ENCODE assay signal across 17 mouse cellular contexts in genomic region chr6:97590230-97590629, GRCm38 (mm10). TPM values are rescaled to one million over a fixed set of nuclear protein-coding genes. Genes with fewer than 3 reads are reported as not detected.
DNase-seq lines count a peak whose midpoint lies in the region; ATAC-seq lines count a peak whose summit lies in the region.
"Had no signal": no experiment of that assay in that cellular context is flagged by ENCODE, and none has a peak within 500 bp of the region (broad histone marks: within the 10 kb centered on the region; RNA-seq: fewer than 3 reads in every experiment).

No protein-coding gene starts in this region.

- no peak for DNase-seq in forebrain, embryonic 11.5 days (ENCODE audit: low spot score)
- peak; percentile 22 for DNase-seq in R1 (ENCODE audit: low read depth, low spot score)
- no peak for DNase-seq in hindbrain, embryonic 10.5 days (ENCODE audit: low spot score)
- no peak for DNase-seq in frontal cortex, postnatal 14 days (ENCODE audit: low spot score in 2 of 2)
- DNase-seq: adrenal gland, postnatal 10 days; cerebellum, adult 18-20 months; gastrocnemius, postnatal 10 days; kidney, adult 9 months; layer of hippocampus, postnatal 36 days; lung, embryonic 14.5 days; midbrain, embryonic 14.5 days; thymus, postnatal 36 days had no signal

- no peaks in the 10 kb centered on the region for H3K36me3 ChIP-seq in forebrain, embryonic 11.5 days (ENCODE audit: control insufficient read depth, insufficient read depth, low read length)
- no peaks in the 10 kb centered on the region for H3K36me3 ChIP-seq in forebrain, embryonic 12.5 days (replicated peaks)
- H3K36me3 ChIP-seq in hindbrain, embryonic 10.5 days: 0 out of 2 replicates have a peak, but pooled peaks cover 9% of the 10 kb centered on the region
- no peaks in the 10 kb centered on the region for H3K36me3 ChIP-seq in neural tube, embryonic 13.5 days
- no peaks in the 10 kb centered on the region for H3K36me3 ChIP-seq in intestine, embryonic 15.5 days

- WGBS in forebrain, embryonic 11.5 days: 59% methylated on average over 5 of the region's 5 CpGs
- 51% methylated on average over 5 of the region's 5 CpGs for WGBS in forebrain, embryonic 12.5 days
- WGBS in hindbrain, embryonic 10.5 days: 73% methylated on average over 5 of the region's 5 CpGs
- 33% methylated on average over 5 of the region's 5 CpGs for WGBS in neural tube, embryonic 13.5 days
- WGBS in intestine, embryonic 15.5 days: 76% methylated on average over 5 of the region's 5 CpGs

- no peak overlapping the region for H3K4me3 ChIP-seq in forebrain, embryonic 11.5 days (ENCODE audit: low read depth, low read length)
- no peak overlapping the region for H3K4me3 ChIP-seq in forebrain, embryonic 12.5 days (replicated peaks)
- no peak overlapping the region for H3K4me3 ChIP-seq in hindbrain, embryonic 10.5 days
- H3K4me3 ChIP-seq in neural tube, embryonic 13.5 days: no peak overlapping the region
- no peak overlapping the region for H3K4me3 ChIP-seq in intestine, embryonic 15.5 days (replicated peaks)

- no peak overlapping the region for H3K27ac ChIP-seq in forebrain, embryonic 11.5 days (ENCODE audit: low read depth, low read length)
- no peak overlapping the region for H3K27ac ChIP-seq in forebrain, embryonic 12.5 days
- 0 out of 2 replicates have a peak overlapping the region, but pooled peaks have one; percentile 29 for H3K27ac ChIP-seq in hindbrain, embryonic 10.5 days
- peak overlapping the region; percentile 49 for H3K27ac ChIP-seq in neural tube, embryonic 13.5 days (replicated peaks)
- H3K27ac ChIP-seq in intestine, embryonic 15.5 days: no peak overlapping the region

- no peak overlapping the region for H3K9ac ChIP-seq in forebrain, embryonic 11.5 days (ENCODE audit: low read length)
- no peak overlapping the region for H3K9ac ChIP-seq in forebrain, embryonic 12.5 days
- no peak overlapping the region for H3K9ac ChIP-seq in neural tube, embryonic 13.5 days
- H3K9ac ChIP-seq in intestine, embryonic 15.5 days: no peak overlapping the region
- H3K9ac ChIP-seq: lung, embryonic 14.5 days had no signal

- no peak overlapping the region for H3K4me2 ChIP-seq in forebrain, embryonic 11.5 days (ENCODE audit: low read depth, low read length, severe bottlenecking)
- no peak overlapping the region for H3K4me2 ChIP-seq in forebrain, embryonic 12.5 days
- H3K4me2 ChIP-seq in neural tube, embryonic 13.5 days: no peak overlapping the region
- no peak overlapping the region for H3K4me2 ChIP-seq in intestine, embryonic 15.5 days (replicated peaks)
- H3K4me2 ChIP-seq: liver, embryonic 11.5 days; lung, embryonic 14.5 days had no signal

- H3K27me3 ChIP-seq in forebrain, embryonic 11.5 days (ENCODE audit: control insufficient read depth, insufficient read depth, low read length): no peaks in the 10 kb centered on the region
- no peaks in the 10 kb centered on the region for H3K27me3 ChIP-seq in forebrain, embryonic 12.5 days
- no peaks in the 10 kb centered on the region for H3K27me3 ChIP-seq in hindbrain, embryonic 10.5 days (ENCODE audit: insufficient read depth, poor library complexity, severe bottlenecking)
- no peaks in the 10 kb centered on the region for H3K27me3 ChIP-seq in neural tube, embryonic 13.5 days
- no peaks in the 10 kb centered on the region for H3K27me3 ChIP-seq in intestine, embryonic 15.5 days (replicated peaks)
- H3K27me3 ChIP-seq: CH12.LX had no signal

- peak; percentile 61; the same call in 1 of the 2 replicates for ATAC-seq in forebrain, embryonic 11.5 days (replicated peaks; ENCODE audit: low FRiP score)
- no peak for ATAC-seq in forebrain, embryonic 12.5 days (ENCODE audit: low FRiP score)
- ATAC-seq in neural tube, embryonic 13.5 days (ENCODE audit: low read depth): peak; percentile 51; the same call in 1 of the 2 replicates
- ATAC-seq in intestine, embryonic 15.5 days: no peak

- H3K4me1 ChIP-seq in forebrain, embryonic 11.5 days (replicated peaks; ENCODE audit: control insufficient read depth, insufficient read depth, low read length): no peaks in the 10 kb centered on the region
- peaks cover 21% of the 10 kb centered on the region for H3K4me1 ChIP-seq in forebrain, embryonic 12.5 days
- H3K4me1 ChIP-seq in hindbrain, embryonic 10.5 days (replicated peaks): peaks cover 36% of the 10 kb centered on the region
- peaks cover 50% of the 10 kb centered on the region for H3K4me1 ChIP-seq in neural tube, embryonic 13.5 days (replicated peaks)
- no peaks in the 10 kb centered on the region for H3K4me1 ChIP-seq in intestine, embryonic 15.5 days (replicated peaks)

- H3K9me3 ChIP-seq in forebrain, embryonic 11.5 days (ENCODE audit: control insufficient read depth, low read length): no peaks in the 10 kb centered on the region
- no peaks in the 10 kb centered on the region for H3K9me3 ChIP-seq in forebrain, embryonic 12.5 days
- no peaks in the 10 kb centered on the region for H3K9me3 ChIP-seq in hindbrain, embryonic 10.5 days
- no peaks in the 10 kb centered on the region for H3K9me3 ChIP-seq in neural tube, embryonic 13.5 days
- H3K9me3 ChIP-seq in intestine, embryonic 15.5 days: no peaks in the 10 kb centered on the region

RNA-seq across cellular contexts. Expression of gene Frmd4b, which starts 27.1 kb away (rescaled TPM):
- polyA plus RNA-seq in forebrain, embryonic 11.5 days (2014; fragmentation: Nextera tagmentation; extraction: Ambion mirVana): 35.7 and 38.6 TPM in 2 replicates
- 39.4 and 44.6 TPM in 2 replicates for polyA plus RNA-seq in forebrain, embryonic 12.5 days (2016; fragmentation: Nextera tagmentation; extraction: Ambion mirVana)
- 30.6 and 41.9 TPM in 2 replicates for polyA plus RNA-seq in hindbrain, embryonic 10.5 days (2016; fragmentation: Nextera tagmentation; extraction: Ambion mirVana)
- polyA plus RNA-seq in neural tube, embryonic 13.5 days (2015; fragmentation: Nextera tagmentation; extraction: Ambion mirVana): 28.7 and 30.9 TPM in 2 replicates
- 9.4 and 11.1 TPM in 2 replicates for polyA plus RNA-seq in intestine, embryonic 15.5 days (2015; fragmentation: Nextera tagmentation; extraction: Ambion mirVana)

Comparison
In these comparisons a context has a peak if more than half of its experiments do, and no peak if none do; other contexts are left out.
1. ATAC-seq: peak in forebrain, embryonic 11.5 days (single experiment) and neural tube, embryonic 13.5 days (single experiment); none in forebrain, embryonic 12.5 days (single experiment) and intestine, embryonic 15.5 days (single experiment).
2. H3K27ac ChIP-seq: peak in hindbrain, embryonic 10.5 days (single experiment) and neural tube, embryonic 13.5 days (single experiment); none in forebrain, embryonic 11.5 days (single experiment), forebrain, embryonic 12.5 days (single experiment) and intestine, embryonic 15.5 days (single experiment).